Mouse (Mus musculus): ENCODE results near the gene Zfhx3. TPM values are rescaled to one million over a fixed set of nuclear protein-coding genes. Genes with fewer than 3 reads are reported as not detected.

Zfhx3 gene
- total and polyA plus RNA-seq, 3 experiments, result 0.23 to 2.5 TPM; not detected in 1

DNA sequence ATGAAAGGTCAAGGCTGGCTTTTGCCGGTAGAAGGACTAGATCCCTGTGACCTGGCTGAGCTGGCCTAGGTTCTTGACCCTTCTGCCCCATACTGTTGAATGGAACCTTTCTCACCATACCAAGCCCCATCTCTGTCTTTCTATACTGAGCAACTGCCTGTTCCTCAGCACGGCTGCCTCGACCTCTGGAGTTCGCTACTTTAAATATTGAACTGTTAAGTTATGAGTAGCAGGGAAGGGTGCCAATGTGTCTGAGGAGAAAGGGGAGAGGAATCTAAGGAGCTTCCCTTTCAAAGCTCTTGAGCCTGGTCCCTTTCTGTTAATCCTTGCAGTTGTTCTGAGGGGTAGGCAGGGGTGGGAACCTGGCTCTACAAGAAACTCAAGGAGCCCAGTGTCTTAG is 799.2 kb downstream of the Zfhx3 start:
- Histone ChIP-seq H3K79me2 (ENCODE audit: control insufficient read depth, insufficient read depth, low read length, poor library complexity) (no peaks in the 10 kb centered on the region), H3K27me3 (ENCODE audit: control insufficient read depth in 1 of 2, insufficient read depth in 2 of 2, low read length in 2 of 2) (no peaks in the 10 kb centered on the region), H3K9me3 (replicated peaks; ENCODE audit: insufficient read depth, low read length) (no peaks in the 10 kb centered on the region), H3K4me3 (ENCODE audit: control insufficient read depth in 1 of 2, insufficient read depth in 1 of 2, low read depth in 2 of 2, low read length in 2 of 2) (no peak overlapping the region), H3K9ac (ENCODE audit: control insufficient read depth, low read depth, low read length, poor library complexity, severe bottlenecking) (no peak overlapping the region), H3K27ac (ENCODE audit: control insufficient read depth, low read depth, low read length) (no peak overlapping the region), H3K4me1 (ENCODE audit: control insufficient read depth in 1 of 2, insufficient read depth in 2 of 2, low read length in 2 of 2) (no peaks in the 10 kb centered on the region), H3K36me3 (ENCODE audit: control insufficient read depth in 1 of 2, insufficient read depth in 2 of 2, low read length in 2 of 2) (no peaks in the 10 kb centered on the region)
- TF ChIP-seq TCF12 (IDR thresholded peaks at IDR 0.05; ENCODE audit: low read depth, low read length), result no peak
- TF ChIP-seq GATA1 (IDR thresholded peaks at IDR 0.05; ENCODE audit: low read depth, low read length), result no peak
- TF ChIP-seq ZKSCAN1 (IDR thresholded peaks at IDR 0.05; ENCODE audit: low read depth, low read length), result no peak
- TF ChIP-seq SMC3 (IDR thresholded peaks at IDR 0.05; ENCODE audit: low read depth, low read length), result no peak
- no peak for TF ChIP-seq KAT2A (conservative IDR thresholded peaks at IDR 0.05; ENCODE audit: low read depth, low read length)
- TF ChIP-seq UBTF (IDR thresholded peaks at IDR 0.05; ENCODE audit: borderline replicate concordance, insufficient read depth, low read depth, low read length), result no peak
- no peak for TF ChIP-seq POLR2AphosphoS2 (IDR thresholded peaks at IDR 0.05; ENCODE audit: low read length)
- no peak for TF ChIP-seq MXI1 (IDR thresholded peaks at IDR 0.05; ENCODE audit: low read depth, low read length)
- no peak for TF ChIP-seq CHD2 (IDR thresholded peaks at IDR 0.05; ENCODE audit: low read length)
- no peak for TF ChIP-seq HCFC1 (IDR thresholded peaks at IDR 0.05; ENCODE audit: low read depth, low read length)
- TF ChIP-seq MYB (IDR thresholded peaks at IDR 0.05; ENCODE audit: low read depth, low read length), result no peak
- DNase-seq (ENCODE audit: low read depth, low spot score), result no peak

DNA sequence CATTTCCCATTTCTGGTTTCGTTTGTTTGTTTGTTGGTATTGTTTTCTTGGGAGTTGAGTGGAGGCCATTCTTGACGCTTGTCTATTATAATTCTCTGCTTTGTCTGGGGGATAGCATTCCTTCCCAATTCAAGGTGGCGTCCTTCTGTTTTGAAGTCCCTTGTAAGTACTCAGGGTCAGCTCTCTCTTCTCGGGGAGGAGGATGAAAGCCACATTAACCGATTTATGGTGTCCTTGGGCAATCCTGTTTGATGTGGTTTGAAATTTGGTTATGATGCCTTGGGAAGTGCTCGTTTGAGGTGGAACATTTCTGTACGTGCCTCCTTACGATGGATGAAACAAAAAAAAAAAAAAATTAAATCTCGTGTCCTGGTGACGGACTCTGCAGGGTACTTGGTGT is 800.0 kb downstream of the Zfhx3 start:
- TF ChIP-seq SMC3 (IDR thresholded peaks at IDR 0.05; ENCODE audit: low read depth, low read length), result no peak
- TF ChIP-seq ZNF384 (IDR thresholded peaks at IDR 0.05; ENCODE audit: low read depth, low read length), result no peak
- TF ChIP-seq EP300 (IDR thresholded peaks at IDR 0.05; ENCODE audit: low read depth in 1 of 2, low read length in 2 of 2), result no peak
- no peak for DNase-seq (ENCODE audit: low read depth, low spot score)

DNA sequence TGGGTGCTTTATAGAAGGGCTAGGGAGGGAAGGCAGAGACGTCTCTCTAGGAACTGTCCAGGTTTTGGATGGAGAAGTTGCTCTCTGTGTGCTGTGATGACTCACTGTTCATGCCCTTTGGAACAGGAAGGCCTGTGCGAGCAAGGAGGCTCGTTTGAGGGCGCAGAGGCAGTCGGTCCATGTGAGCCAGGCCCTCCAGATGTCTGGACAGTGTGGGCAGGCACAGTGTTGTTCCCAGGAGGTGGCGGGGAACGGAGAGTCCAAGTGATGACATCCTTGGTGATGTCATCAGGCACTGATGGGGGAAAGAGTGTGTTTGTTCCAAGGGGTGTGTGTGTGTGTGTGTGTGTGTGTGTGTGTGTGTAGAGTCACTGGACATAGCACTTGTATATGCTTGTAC is 800.8 kb downstream of the Zfhx3 start:
- no peaks in the 10 kb centered on the region for H3K9me3 ChIP-seq (replicated peaks; ENCODE audit: insufficient read depth, low read length)
- H3K27ac ChIP-seq (ENCODE audit: control insufficient read depth, low read depth, low read length), result no peak overlapping the region
- no peaks in the 10 kb centered on the region for H3K79me2 ChIP-seq (ENCODE audit: control insufficient read depth, insufficient read depth, low read length, poor library complexity)
- no peak overlapping the region for H3K9ac ChIP-seq (ENCODE audit: control insufficient read depth, low read depth, low read length, poor library complexity, severe bottlenecking)
- no peaks in the 10 kb centered on the region for H3K36me3 ChIP-seq (ENCODE audit: control insufficient read depth in 1 of 2, insufficient read depth in 2 of 2, low read length in 2 of 2)
- no peaks in the 10 kb centered on the region for H3K4me1 ChIP-seq (ENCODE audit: control insufficient read depth in 1 of 2, insufficient read depth in 2 of 2, low read length in 2 of 2)
- H3K4me3 ChIP-seq (ENCODE audit: control insufficient read depth in 1 of 2, insufficient read depth in 1 of 2, low read depth in 2 of 2, low read length in 2 of 2), result no peak overlapping the region
- no peak for DNase-seq (ENCODE audit: low read depth, low spot score)
- TF ChIP-seq BHLHE40 (IDR thresholded peaks at IDR 0.05; ENCODE audit: borderline replicate concordance, low read depth, low read length), result no peak
- TF ChIP-seq KAT2A (conservative IDR thresholded peaks at IDR 0.05; ENCODE audit: low read depth, low read length), result no peak
- no peak for TF ChIP-seq UBTF (IDR thresholded peaks at IDR 0.05; ENCODE audit: borderline replicate concordance, insufficient read depth, low read depth, low read length)
- TF ChIP-seq MXI1 (IDR thresholded peaks at IDR 0.05; ENCODE audit: low read depth, low read length), result no peak
- TF ChIP-seq MAX (IDR thresholded peaks at IDR 0.05; ENCODE audit: low read length), result no peak
- TF ChIP-seq E2F4 (IDR thresholded peaks at IDR 0.05; ENCODE audit: borderline replicate concordance, low read depth, low read length), result no peak
- TF ChIP-seq MEF2A (IDR thresholded peaks at IDR 0.05; ENCODE audit: extremely low read depth, insufficient replicate concordance, low read depth, low read length, poor library complexity, severe bottlenecking), result no peak
- no peaks in the 10 kb centered on the region for H3K27me3 ChIP-seq (ENCODE audit: control insufficient read depth in 1 of 2, insufficient read depth in 2 of 2, low read length in 2 of 2)

More for the DNA sequence above, 800.0 kb downstream of the Zfhx3 start:
- H3K36me3 ChIP-seq (ENCODE audit: control insufficient read depth in 1 of 2, insufficient read depth in 2 of 2, low read length in 2 of 2), result no peaks in the 10 kb centered on the region
- H3K79me2 ChIP-seq (ENCODE audit: control insufficient read depth, insufficient read depth, low read length, poor library complexity), result no peaks in the 10 kb centered on the region
- H3K27me3 ChIP-seq (ENCODE audit: control insufficient read depth in 1 of 2, insufficient read depth in 2 of 2, low read length in 2 of 2), result no peaks in the 10 kb centered on the region
- no peak overlapping the region for H3K27ac ChIP-seq (ENCODE audit: control insufficient read depth, low read depth, low read length)
- no peaks in the 10 kb centered on the region for H3K4me1 ChIP-seq (ENCODE audit: control insufficient read depth in 1 of 2, insufficient read depth in 2 of 2, low read length in 2 of 2)
- no peak overlapping the region for H3K4me3 ChIP-seq (ENCODE audit: control insufficient read depth in 1 of 2, insufficient read depth in 1 of 2, low read depth in 2 of 2, low read length in 2 of 2)
- no peak overlapping the region for H3K9ac ChIP-seq (ENCODE audit: control insufficient read depth, low read depth, low read length, poor library complexity, severe bottlenecking)
- H3K9me3 ChIP-seq (replicated peaks; ENCODE audit: insufficient read depth, low read length), result no peaks in the 10 kb centered on the region

Data from MEL (cell line).